Mouse (Mus musculus) C2C12 (cell line): ENCODE results near the gene Asb2. TPM values are rescaled to one million over a fixed set of nuclear protein-coding genes. Genes with fewer than 3 reads are reported as not detected.

ENCODE experiments used
- H3K27me3 ChIP-seq: one replicate; pipeline ENCODE4 v1.6.1; 2011; ENCODE audit not compliant: control insufficient read depth, insufficient read depth, insufficient read length
- H3K36me3 ChIP-seq: one replicate; pipeline ENCODE4 v1.6.1; 2011; ENCODE audit not compliant: control insufficient read depth, insufficient read depth
- H3K4me3 ChIP-seq: one replicate; pipeline ENCODE4 v1.5.1; 2011; ENCODE audit warnings: mild to moderate bottlenecking, control low read depth; ENCODE audit not compliant: poor library complexity, insufficient read depth, severe bottlenecking
- H3K79me2 ChIP-seq: one replicate; pipeline ENCODE4 v1.6.1; 2011; ENCODE audit not compliant: control insufficient read depth, insufficient read depth
- H3K79me3 ChIP-seq: one replicate; pipeline ENCODE4 v1.6.1; 2011; ENCODE audit warnings: low read depth, control low read depth
- H3ac ChIP-seq: one replicate; pipeline ENCODE3; 2011; ENCODE audit warnings: low read depth; ENCODE audit not compliant: control insufficient read depth, insufficient read length
- CEBPB ChIP-seq: IDR thresholded peaks from one replicate; pipeline ENCODE4 v1.6.1; 2011; ENCODE audit warnings: low read depth, mild to moderate bottlenecking, control low read depth, moderate library complexity
- CTCF ChIP-seq: IDR thresholded peaks from one replicate; pipeline ENCODE4 v1.5.1; 2011; ENCODE audit not compliant: control insufficient read depth, insufficient read depth, insufficient read length
- FOSL1 ChIP-seq: IDR thresholded peaks from one replicate; pipeline ENCODE4 v1.8.0; 2011; ENCODE audit warnings: mild to moderate bottlenecking, low read length; ENCODE audit not compliant: poor library complexity, insufficient read depth, severe bottlenecking
- MAX ChIP-seq: IDR thresholded peaks from one replicate; pipeline ENCODE4 v1.6.1; 2011; ENCODE audit warnings: mild to moderate bottlenecking, control low read depth
- MYOD1 ChIP-seq: IDR thresholded peaks from one replicate; pipeline ENCODE4 v1.6.1; 2011; ENCODE audit warnings: low read depth; ENCODE audit not compliant: control insufficient read depth, insufficient read length
- MYOG ChIP-seq: IDR thresholded peaks from one replicate; pipeline ENCODE4 v1.6.1; 2011; ENCODE audit not compliant: control insufficient read depth, insufficient read length; ENCODE audit errors: extremely low read depth
- USF1 ChIP-seq: IDR thresholded peaks from one replicate; pipeline ENCODE4 v1.6.1; 2011; ENCODE audit warnings: low read depth, mild to moderate bottlenecking, control low read depth, moderate library complexity
- polyA plus RNA-seq: library from polyadenylated mRNA; unstranded; fragments of >200 nt; fragmentation: generic; extraction: Trizol; gene quantifications from one replicate; pipeline ENCODE4 v1.2.1, GENCODE M21; 2012; ENCODE audit warnings: missing spikeins

Gene Asb2
- polyA plus RNA-seq, 1 experiment: 0.97 TPM

GRCm38 (mm10) chr12:103343456-103343855 lies 12.3 kb downstream of the Asb2 start:
- Histone ChIP-seq H3K4me3 (no peak overlapping the region), H3K36me3 (no peaks in the 10 kb centered on the region), H3K79me3 (no peaks in the 10 kb centered on the region), H3ac (no peak overlapping the region), H3K27me3 (no peaks in the 10 kb centered on the region), H3K79me2 (no peaks in the 10 kb centered on the region)
- no peak for TF ChIP-seq USF1
- TF ChIP-seq CEBPB: no peak
- no peak for TF ChIP-seq CTCF
- TF ChIP-seq MYOD1: no peak

DNA sequence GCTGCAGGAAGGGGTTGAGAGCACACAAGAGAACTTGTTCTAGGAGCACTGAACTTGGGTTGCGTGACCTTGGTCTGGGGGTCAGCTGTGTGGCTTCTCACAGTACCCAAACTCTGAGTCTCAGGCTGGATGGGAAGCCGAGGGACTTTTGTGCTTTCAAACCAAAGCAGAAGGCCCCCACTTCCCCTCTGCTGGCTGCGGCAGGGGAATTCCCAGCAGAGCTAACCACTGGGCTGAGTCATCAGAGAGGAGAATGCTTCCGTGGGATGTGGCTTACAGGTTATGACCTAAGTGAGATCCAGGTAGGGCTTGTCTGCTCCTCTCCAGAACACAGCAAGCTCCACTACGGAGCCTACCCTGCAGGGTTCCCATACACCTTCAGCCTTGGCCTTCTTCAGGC lies 14.6 kb downstream of the Asb2 start:
- no peak overlapping the region for H3K4me3 ChIP-seq
- no peak overlapping the region for H3ac ChIP-seq
- H3K79me2 ChIP-seq: no peaks in the 10 kb centered on the region
- no peaks in the 10 kb centered on the region for H3K79me3 ChIP-seq
- TF ChIP-seq MYOD1 (no peak), MYOG (no peak), USF1 (no peak), CEBPB (no peak), CTCF (no peak), MAX (no peak), FOSL1 (no peak)
- H3K27me3 ChIP-seq: no peaks in the 10 kb centered on the region
- no peaks in the 10 kb centered on the region for H3K36me3 ChIP-seq

- Histone ChIP-seq H3K27me3 (peaks cover 3% of the 10 kb centered on the region), H3K4me3 (no peak overlapping the region), H3K79me2 (no peaks in the 10 kb centered on the region), H3K79me3 (no peaks in the 10 kb centered on the region), H3ac (no peak overlapping the region), H3K36me3 (no peaks in the 10 kb centered on the region)
- TF ChIP-seq CTCF (no peak), MYOG (no peak), MYOD1 (no peak), FOSL1 (no peak), MAX (no peak), CEBPB (no peak), USF1 (no peak)
Observed at GRCm38 (mm10) chr12:103338162-103338798, 17.5 kb downstream of the Asb2 start.

GRCm38 (mm10) chr12:103336766-103337165 lies 19.0 kb downstream of the Asb2 start:
- no peak for TF ChIP-seq MYOD1
- TF ChIP-seq CEBPB: no peak
- no peak for TF ChIP-seq MAX
- no peak for TF ChIP-seq FOSL1
- TF ChIP-seq CTCF: no peak
- TF ChIP-seq USF1: no peak
- no peak for TF ChIP-seq MYOG
- Histone ChIP-seq H3ac (no peak overlapping the region), H3K4me3 (no peak overlapping the region), H3K36me3 (no peaks in the 10 kb centered on the region), H3K79me3 (no peaks in the 10 kb centered on the region), H3K27me3 (peaks cover 3% of the 10 kb centered on the region), H3K79me2 (no peaks in the 10 kb centered on the region)

GRCm38 (mm10) chr12:103333426-103333825 lies 22.4 kb downstream of the Asb2 start:
- Histone ChIP-seq H3ac (no peak overlapping the region), H3K79me2 (no peaks in the 10 kb centered on the region), H3K79me3 (no peaks in the 10 kb centered on the region), H3K4me3 (no peak overlapping the region), H3K27me3 (peaks cover 3% of the 10 kb centered on the region), H3K36me3 (no peaks in the 10 kb centered on the region)
- TF ChIP-seq USF1: no peak

DNA sequence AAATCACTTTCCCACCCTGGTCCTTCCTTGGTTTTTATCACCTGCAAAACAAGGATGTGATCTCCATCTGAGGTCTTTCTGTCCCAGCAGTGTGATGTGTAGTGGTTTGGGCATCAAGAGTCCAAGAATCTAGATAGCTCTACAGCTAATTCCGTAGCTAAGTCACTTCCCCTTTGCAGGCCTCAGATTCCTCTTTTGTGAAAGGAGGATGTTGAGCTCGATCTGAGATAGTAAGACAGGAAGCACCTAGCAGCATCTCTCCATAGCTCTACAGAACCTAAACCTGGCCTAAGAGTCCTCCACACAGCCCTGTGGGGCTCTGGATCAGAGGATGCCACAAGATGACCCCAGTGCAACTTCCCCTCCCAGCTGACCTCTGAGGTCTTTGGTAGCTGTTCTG lies 22.9 kb downstream of the Asb2 start:
- Histone ChIP-seq H3K79me2 (no peaks in the 10 kb centered on the region), H3K79me3 (no peaks in the 10 kb centered on the region), H3K36me3 (no peaks in the 10 kb centered on the region), H3K4me3 (no peak overlapping the region), H3ac (no peak overlapping the region), H3K27me3 (peaks cover 3% of the 10 kb centered on the region)
- TF ChIP-seq CTCF: no peak
